Mouse (Mus musculus) c-Kit-positive CD71-positive TER-119-negative erythroid progenitor cells, embryonic 14.5 days (primary cell): ENCODE data around the gene Vsig8.

Experiments
- DNase-seq: peaks from one replicate; pipeline ENCODE4 v3.0.0-alpha.2; 2013; ENCODE audit warnings: low read depth

Gene Vsig8

DNA sequence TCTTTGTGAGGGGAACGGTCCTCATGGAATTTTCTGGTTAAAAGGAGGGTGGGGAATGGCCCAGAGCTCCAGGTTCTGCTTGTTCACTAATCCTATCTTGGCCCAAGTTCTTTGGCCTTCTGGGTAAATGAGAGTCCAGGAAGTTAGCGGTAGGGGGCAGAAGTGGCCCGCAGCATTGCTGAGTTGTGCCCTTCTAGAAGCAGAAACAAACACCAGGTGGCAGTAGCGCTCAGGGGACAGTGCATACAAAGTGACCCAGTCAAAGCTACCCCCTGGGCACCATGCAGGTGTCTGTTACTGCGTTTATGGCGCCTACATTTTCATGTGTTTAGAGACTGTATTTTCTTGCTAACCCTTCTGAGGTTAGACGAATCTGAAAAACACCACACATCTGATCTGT is 27.0 kb upstream of the Vsig8 start:
- peak; percentile 56 for DNase-seq

DNA sequence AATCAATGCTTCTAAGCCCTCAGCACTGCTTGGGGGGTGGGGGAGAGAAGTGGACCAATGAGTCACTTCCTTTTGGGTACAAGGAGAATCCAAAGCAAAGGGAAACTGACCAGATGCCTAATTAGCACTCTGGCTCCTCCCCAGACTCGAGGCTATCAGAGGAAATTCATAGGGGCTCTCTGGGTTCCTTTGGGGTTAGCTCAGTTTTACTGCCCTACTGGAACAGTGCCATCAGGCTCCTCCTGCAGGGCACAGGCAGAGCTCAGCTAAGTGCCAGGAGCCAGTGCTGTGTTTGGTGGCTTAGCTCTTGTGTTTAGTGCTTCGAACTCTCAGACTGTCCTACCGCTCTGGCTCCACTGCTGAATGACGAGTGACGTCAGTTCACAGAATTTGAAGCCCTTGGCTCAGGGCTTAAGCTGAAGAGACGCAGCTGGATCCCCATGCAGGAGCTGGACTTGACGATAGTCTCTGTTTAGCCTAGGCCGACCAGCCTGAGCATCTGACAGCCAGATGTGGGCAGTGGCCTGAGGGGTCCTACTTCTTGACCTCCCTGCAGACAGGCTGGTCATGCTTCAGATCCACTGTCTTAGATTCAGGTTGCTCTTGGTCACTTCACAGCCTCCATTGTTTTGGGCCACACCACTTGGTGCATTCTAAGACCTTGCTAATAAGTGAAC is 25.1 kb upstream of the Vsig8 start:
- no peak for DNase-seq

DNA sequence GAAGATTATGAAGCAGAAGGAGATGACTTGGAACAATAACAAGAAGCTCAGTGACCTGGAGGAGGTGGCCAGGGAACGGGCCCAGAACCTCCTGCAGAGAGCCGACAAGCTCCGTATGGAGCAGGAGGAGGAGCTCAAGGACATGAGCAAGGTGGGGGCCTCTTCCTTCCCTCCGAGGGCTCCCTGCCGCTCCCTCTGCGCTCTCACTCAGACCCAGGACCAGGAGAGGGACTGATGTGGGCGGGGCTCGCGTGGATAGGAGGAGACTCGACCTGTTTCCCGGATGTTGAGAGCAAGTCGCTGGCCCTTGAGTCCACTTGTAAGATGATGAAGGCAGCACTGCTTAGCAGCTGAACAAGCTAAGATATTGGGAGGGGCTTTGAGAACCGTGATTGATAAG is 23.2 kb upstream of the Vsig8 start:
- no peak for DNase-seq

DNA sequence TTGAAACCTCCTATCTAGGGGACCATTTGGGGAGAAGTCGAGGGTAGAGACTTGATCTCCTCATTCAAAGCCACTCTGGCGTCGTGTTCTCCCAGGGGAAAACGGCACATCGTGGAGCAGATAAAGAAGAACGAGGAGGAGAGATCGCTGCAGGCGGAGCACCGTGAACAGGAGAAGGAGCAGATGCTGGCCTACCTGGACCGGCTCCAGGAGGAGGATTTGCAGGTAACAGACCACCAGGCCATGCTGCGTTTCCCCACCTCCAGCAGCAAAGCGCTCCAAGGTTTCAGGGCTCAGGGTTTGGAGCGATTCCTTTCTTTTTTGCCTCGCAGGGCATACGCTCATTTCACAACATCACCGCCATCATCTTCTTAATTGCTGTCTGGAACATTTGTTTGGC is 20.6 kb upstream of the Vsig8 start:
- no peak for DNase-seq

DNA sequence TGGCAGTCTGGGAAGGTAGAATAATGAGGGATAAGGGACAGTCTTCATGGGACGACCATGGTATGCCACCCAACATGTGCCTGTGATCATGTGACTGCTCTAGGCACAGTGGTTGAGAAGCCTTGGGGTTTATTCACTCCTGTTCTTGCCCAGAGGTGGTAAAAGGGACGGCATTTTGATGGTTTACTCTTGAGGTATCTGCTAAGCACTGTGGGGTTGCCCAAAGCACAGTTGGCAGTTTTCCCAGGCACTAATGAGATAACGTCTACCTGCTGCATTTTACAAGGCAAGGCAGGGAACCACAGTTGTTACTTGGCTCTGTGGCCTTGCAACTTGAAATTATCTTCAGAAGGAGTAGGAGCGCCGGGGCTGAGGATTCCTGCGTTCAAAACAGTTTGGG is 15.9 kb upstream of the Vsig8 start:
- DNase-seq: no peak

DNA sequence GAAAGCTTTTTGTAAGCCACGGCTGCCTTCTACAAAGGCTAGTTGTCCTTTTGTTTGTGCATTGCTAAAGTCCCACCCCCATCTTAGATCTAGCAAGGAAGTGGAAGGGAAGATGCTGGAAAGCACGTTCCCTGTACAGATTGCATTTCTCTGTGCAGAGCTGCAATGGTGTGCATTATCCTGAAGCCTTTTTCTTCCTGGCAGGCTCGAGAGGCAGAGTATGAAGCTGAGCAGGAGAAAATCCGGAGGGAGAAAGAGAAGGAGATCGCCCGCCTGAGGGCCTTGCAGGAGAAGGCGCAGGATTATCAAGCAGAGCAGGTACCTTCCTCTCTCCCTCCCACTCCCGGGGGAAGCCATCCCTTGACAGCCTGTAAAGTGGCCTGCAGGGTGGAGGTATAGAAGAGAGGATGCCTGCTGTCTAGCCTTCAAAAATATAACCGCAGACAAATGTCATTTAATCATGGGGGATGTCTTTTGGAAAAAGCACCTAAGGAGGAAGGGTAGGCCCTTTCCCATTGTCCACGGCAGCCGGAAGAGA is 15.4 kb upstream of the Vsig8 start:
- no peak for DNase-seq

DNA sequence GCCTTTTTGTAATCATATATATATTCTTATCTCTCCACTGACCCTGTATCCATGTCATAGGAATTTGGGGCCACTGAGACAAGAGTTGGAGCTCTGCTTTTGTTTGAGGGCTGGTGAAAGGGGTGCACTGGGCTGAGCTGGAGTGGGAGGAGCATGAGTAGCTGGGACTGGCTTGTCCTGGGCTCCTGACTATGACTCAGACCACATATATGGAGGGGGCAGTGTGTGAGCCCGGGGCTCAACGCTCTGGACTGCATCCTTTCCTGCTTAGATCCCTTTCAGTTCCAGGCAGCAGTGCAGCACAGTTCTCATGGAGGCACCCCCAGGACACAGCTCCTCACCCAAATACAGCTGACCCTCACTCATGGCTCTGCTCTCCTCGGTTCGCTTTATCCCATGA is 9.7 kb upstream of the Vsig8 start:
- DNase-seq: no peak

GRCm38 (mm10) chr1:172548501-172548900 is 7.2 kb upstream of the Vsig8 start:
- no peak for DNase-seq

DNA sequence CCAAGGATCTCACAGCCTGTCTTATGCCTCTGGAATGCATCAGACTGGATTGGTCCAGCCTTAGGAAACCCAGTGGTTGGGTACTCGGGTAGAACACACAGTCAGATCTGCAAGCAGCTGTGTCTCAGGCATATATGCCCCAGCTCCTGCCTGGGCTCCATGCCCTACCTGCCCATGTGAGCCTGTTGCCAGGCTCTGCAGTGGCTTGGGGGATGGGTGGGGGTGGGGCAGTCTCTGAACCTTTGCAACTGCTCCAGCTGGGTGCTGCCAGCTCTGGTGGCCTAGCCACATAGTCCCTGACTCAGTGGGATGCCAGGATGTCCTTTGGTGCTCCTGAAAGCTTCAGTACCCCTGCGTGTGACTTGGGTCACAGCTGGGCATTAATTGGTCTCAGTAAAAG is 6.4 kb upstream of the Vsig8 start:
- DNase-seq: no peak

DNA sequence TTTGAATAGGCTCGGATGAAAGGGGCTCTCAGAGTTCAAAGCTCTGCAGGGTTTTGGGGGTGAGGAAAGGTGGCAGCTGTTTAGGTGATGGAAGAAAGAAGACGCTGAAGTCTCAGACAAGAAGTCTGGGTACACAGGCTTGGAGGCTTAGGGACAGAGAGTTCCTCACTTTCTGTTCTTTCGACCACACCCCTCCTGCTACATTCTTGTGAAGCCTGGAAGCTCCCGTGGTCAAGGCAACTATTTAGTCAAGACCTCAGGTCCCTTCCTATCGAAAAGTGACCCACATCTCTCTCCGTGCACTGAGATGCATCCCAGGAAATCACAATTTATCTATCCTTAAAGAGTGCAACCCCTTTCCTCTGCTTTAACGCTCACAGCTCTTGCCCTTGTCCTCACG is 6.0 kb upstream of the Vsig8 start:
- DNase-seq: no peak

- no peak for DNase-seq
Measured at GRCm38 (mm10) chr1:172550551-172550951, 5.2 kb upstream of the Vsig8 start.

- DNase-seq: no peak
Measured at GRCm38 (mm10) chr1:172551009-172551408, 4.7 kb upstream of the Vsig8 start.

DNA sequence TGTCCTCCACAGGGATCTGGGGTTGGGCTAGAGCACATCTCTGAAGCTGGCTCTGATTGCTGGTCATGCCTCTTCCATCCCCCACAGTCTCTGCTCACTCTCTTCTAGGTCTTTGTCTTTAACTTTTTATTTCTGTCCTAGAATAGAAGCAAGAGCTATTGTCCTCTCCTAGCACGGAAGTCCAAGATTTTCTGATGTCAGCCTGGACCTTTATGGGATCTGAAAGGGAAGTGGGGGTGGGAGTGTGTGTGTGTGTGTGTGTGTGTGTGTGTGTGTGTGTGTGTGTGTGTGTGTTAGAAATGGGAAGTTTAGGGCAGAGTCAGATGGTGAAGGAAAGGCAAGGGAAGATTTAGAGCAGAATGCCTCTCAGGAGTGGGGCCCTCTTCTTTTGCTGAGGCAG is 3.1 kb upstream of the Vsig8 start:
- DNase-seq: no peak

GRCm38 (mm10) chr1:172562641-172563464 is 7.1 kb downstream of the Vsig8 start:
- DNase-seq: no peak

- no peak for DNase-seq
Measured at GRCm38 (mm10) chr1:172563465-172563828, 7.7 kb downstream of the Vsig8 start.

DNA sequence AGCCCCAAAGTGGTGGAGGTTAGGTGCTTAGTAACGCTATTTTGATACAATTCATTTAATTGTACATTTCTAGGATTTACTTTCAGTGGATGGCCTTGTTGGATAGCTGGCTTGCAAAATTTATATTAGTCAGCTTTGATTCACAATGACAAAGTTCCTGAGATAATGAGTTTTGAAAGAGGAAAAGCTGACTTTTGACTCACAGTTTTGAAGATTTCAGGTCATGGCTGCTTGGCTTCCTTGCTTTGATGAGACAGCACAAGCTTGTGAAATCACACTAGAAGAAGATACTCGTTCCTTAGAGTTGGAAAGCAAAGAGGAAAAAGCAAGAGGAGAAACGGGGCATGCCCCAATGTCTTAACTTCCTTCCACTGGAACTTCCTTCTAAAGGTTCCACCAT is 10.4 kb downstream of the Vsig8 start:
- no peak for DNase-seq

DNA sequence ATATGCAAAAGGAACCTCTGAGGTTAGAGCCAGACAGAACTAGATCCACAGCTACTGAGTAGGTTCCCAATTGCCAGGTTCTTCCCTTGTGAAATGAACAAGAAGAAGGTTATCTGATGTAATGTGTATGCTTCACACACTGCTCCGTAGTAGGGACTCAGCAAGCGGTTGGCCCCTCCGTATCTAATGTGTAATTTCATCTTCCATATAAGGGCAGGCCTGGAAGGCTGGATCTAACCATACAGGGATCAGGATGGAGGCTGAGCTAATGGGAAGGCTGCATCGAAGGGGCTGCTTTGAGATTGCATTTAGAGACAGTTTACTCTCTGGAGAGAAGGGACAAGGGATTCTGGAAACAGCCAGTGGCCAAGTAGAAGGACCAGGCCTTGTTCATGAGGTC is 12.0 kb downstream of the Vsig8 start:
- DNase-seq: no peak

DNA sequence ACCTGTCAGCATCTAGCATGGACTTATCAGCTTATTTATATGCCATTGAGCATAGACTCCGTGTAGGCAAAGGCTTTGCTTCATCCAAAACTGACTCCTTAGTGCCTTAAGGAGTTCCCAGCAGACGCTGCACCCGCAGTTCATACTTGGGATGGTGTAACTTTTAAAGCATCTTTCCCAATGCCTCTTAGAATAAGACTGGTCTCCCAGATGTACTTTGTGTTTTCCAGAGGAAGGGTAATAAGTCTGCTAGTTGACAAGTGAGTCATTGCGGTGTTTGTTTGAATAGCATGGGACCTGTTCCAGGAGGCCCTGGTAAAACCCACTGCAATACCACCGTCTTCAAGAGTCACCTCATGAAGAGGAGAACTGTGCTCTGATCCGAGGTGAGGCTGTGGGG is 24.4 kb downstream of the Vsig8 start:
- no peak for DNase-seq

DNA sequence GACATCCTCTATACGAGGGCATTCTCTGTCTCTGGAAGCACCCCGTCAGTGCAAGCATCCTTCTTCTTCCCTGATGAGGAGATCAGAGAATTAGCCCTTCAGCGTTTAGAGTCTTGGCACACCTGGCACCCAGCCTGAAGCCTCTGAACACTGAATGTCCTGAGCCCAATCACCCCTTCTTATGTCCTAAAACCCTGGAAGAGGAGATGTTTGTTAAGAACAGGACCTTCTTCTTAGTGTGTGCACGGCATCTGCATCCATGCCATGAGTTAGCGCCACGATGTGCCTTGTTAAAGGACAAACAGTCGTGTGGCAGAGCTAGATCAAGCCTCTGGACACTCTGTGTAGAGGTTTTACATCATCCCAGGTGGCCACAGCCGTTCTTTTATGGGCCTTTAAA is 26.7 kb downstream of the Vsig8 start:
- no peak for DNase-seq

DNA sequence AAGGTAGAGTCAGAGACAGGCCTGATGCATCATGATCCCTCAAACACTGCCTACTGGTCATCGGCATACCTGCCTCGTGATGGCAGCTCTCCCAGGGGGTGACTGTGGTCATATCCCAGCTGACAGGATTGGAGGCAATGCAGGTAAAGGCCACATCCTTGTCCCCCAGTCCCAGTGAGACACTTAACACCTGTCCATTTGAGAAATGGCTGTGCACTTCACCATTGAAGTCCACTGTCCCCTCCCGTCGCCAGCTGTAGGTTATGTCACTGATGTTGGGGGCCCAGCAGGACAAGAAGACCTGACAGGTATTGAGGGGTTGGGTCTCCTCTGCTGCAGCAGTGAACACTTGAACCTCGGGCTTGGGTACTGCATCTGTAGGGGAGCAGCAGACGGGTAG is 28.5 kb downstream of the Vsig8 start:
- DNase-seq: no peak

GRCm38 (mm10) chr1:172585026-172585425 is 29.3 kb downstream of the Vsig8 start:
- DNase-seq: no peak

DNA sequence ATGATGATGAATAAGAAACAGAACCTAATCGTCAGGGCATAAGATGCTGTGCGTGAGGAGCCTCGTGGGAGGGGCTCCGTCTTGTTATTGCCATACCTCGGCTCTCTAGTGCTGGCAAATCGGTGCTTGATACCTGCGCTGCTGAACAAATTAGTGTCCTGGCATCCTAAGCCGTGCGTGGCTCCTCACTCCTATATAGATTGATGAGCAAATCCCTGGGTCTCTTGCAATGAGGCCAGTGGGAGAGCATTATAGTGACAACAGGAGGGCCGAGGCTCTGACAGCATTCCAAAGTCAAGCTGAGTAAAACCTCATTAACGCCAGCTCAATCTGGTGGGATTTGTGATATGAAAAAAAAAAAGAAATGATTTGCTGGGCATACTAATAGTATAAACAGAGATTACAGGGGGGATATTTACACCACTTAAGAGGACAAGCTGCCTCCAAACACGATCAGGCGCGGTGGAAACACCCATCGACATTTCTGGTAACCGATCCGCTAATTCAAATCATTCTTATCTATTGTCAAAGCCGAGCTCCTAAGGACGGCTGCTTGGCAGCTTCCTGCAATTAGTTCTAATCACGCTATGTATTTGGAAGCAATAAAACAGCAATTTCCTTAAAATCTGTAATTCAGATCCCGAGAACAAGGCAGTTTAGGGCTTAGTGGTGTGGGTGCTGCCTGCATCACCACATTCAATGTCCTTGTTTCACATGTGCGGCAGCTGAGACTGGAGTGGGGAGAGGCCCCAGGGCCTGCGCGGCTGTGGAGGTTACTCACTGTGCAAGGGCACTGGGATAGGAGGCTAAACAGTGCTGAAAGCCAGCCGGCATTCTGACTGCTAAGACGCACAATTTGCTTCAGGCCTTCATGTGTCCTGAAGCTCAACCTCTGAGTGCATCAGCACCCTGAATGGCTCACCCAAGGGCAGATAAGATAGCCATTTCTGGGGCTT is 30.2 kb downstream of the Vsig8 start:
- no peak for DNase-seq
